Mouse (Mus musculus) urinary bladder, postnatal 14 days (tissue): ENCODE data around the gene Olfr898.

Source experiments
- DNase-seq: peaks from one replicate; pipeline ENCODE4 v3.0.0; 2021; ENCODE audit warnings: low spot score

The Olfr898 gene

GRCm38 (mm10) chr9:38348111-38348510, at the start of gene Olfr898:
TSS of gene Olfr898 (plus strand) at chr9:38348411.
- no peak for DNase-seq

DNA sequence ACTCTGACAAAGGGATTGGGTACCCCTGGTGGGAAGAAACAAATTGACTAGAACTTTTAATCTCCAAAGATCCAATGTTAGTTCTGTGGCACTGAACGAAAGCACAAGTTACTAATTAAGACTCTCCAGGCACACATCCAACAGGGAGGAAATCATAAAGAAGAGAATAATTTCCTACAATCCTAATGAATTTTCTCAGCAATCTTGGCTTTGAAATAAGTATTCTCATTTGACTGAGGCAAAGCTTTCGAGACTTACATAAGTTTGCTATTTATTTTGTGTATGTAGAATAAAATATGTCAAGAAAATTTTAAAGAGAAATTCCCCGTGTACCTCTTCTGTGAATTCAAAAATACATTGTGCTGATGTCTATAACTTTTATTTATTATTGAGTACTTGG, 19.5 kb upstream of the Olfr898 start, which contains the start of gene Olfr25:
Gene Olfr25 (plus strand): TSS at position 301 of the 400 bp plus-strand sequence.
- no peak for DNase-seq

DNA sequence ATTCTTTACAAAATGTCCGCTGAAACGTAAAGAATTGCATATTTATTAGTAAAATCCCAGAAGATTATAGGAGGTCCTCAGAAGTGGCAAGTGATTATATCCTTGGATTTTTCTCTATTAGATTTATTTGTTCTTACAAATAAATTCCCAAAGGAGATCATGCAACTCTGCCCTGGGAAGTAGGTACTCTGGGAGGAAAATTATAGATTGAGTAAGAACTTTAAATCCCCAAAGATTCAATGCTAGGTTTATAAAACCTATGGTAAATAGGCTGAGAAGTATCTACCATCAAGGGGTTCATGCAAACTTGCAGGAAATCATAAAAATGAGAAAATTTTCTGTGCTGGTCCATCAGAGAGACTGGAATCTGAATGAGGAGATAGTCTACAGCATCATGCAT, 18.4 kb downstream of the Olfr898 start, which contains the start of gene Olfr250:
Gene Olfr250 (plus strand): TSS at position 301 of the 400 bp plus-strand sequence.
- DNase-seq: no peak

GRCm38 (mm10) chr9:38376786-38377185, 28.6 kb downstream of the Olfr898 start, which contains the start of gene Olfr251:
TSS of gene Olfr251 (plus strand) at chr9:38377086.
- no peak for DNase-seq

GRCm38 (mm10) chr9:38401398-38401797, 53.2 kb downstream of the Olfr898 start, which contains the start of gene Olfr147:
TSS of gene Olfr147 (plus strand) at chr9:38401698.
- no peak for DNase-seq
